Mouse (Mus musculus) 416B (cell line): ENCODE results near the gene Ugt1a5.
"Not testable (repeated sequence)": the region's sequence is repeated elsewhere in the genome, so short reads cannot be mapped to it uniquely, and the experiment has no call there.

Source experiments
- DNase-seq: peaks from one replicate; pipeline ENCODE4 v3.0.0; 2011; ENCODE audit warnings: low read depth

Gene Ugt1a5

GRCm38 (mm10) chr1:88197443-88197842 is 31.6 kb downstream of the Ugt1a5 start:
- no peak for DNase-seq

- no peak for DNase-seq
Observed at GRCm38 (mm10) chr1:88199996-88200395, 34.2 kb downstream of the Ugt1a5 start.

- DNase-seq: no peak
Observed at GRCm38 (mm10) chr1:88200456-88200855, 34.6 kb downstream of the Ugt1a5 start, which contains the start of gene Ugt1a2. Gene Ugt1a2 (plus strand): TSS chr1:88200601.

- no peak for DNase-seq
Observed at GRCm38 (mm10) chr1:88205294-88205922, 39.6 kb downstream of the Ugt1a5 start, which contains the start of gene Dnajb3. Gene Dnajb3 (minus strand): TSS chr1:88205782.

GRCm38 (mm10) chr1:88206843-88207479 is 41.1 kb downstream of the Ugt1a5 start:
- no peak for DNase-seq

- DNase-seq: peak; percentile 5
Observed at GRCm38 (mm10) chr1:88211812-88212211, 46.0 kb downstream of the Ugt1a5 start, which contains the start of gene Ugt1a1. Gene Ugt1a1 (plus strand): TSS chr1:88211959.

- DNase-seq: peak; percentile 4
Observed at GRCm38 (mm10) chr1:88212341-88213045, 46.7 kb downstream of the Ugt1a5 start.

- peak; percentile 9 for DNase-seq
Observed at GRCm38 (mm10) chr1:88213061-88213460, 47.2 kb downstream of the Ugt1a5 start.

GRCm38 (mm10) chr1:88213766-88214461 is 48.1 kb downstream of the Ugt1a5 start:
- peak; percentile 11 for DNase-seq

- DNase-seq: peak; percentile 8
Observed at GRCm38 (mm10) chr1:88214462-88214952, 48.7 kb downstream of the Ugt1a5 start.

GRCm38 (mm10) chr1:88215466-88216380 is 49.9 kb downstream of the Ugt1a5 start:
- DNase-seq: peak; percentile 5

- DNase-seq: peak; percentile 10
Observed at GRCm38 (mm10) chr1:88216551-88216950, 50.7 kb downstream of the Ugt1a5 start.

- DNase-seq: peak; percentile 11
Observed at GRCm38 (mm10) chr1:88217144-88217543, 51.3 kb downstream of the Ugt1a5 start.

- peak; percentile 8 for DNase-seq
Observed at GRCm38 (mm10) chr1:88217576-88217975, 51.8 kb downstream of the Ugt1a5 start.

- peak; percentile 8 for DNase-seq
Observed at GRCm38 (mm10) chr1:88218051-88218450, 52.2 kb downstream of the Ugt1a5 start.

GRCm38 (mm10) chr1:88218591-88218990 is 52.8 kb downstream of the Ugt1a5 start:
- peak; percentile 3 for DNase-seq

GRCm38 (mm10) chr1:88219054-88219453 is 53.2 kb downstream of the Ugt1a5 start:
- DNase-seq: peak; percentile 10

- no peak for DNase-seq
Observed at GRCm38 (mm10) chr1:88220336-88220735, 54.5 kb downstream of the Ugt1a5 start.

GRCm38 (mm10) chr1:88222216-88222615 is 56.4 kb downstream of the Ugt1a5 start:
- no peak for DNase-seq

- not testable (repeated sequence) for DNase-seq
Observed at GRCm38 (mm10) chr1:88223011-88223515, 57.3 kb downstream of the Ugt1a5 start.

- no peak for DNase-seq
Observed at GRCm38 (mm10) chr1:88223591-88223990, 57.8 kb downstream of the Ugt1a5 start.
